Mouse (Mus musculus) lung, adult 2 months (tissue): ENCODE measurements around the gene Tns3. TPM values are rescaled to one million over a fixed set of nuclear protein-coding genes. Genes with fewer than 3 reads are reported as not detected.
"Not testable (repeated sequence)": the region's sequence is repeated elsewhere in the genome, so short reads cannot be mapped to it uniquely, and the experiment has no call there.

ENCODE experiments used
- DNase-seq: peaks from one replicate; pipeline ENCODE4 v3.0.0; 2022
- H3K4me1 ChIP-seq: fragments of 200-500 bp; 2 replicates; pipeline ENCODE4 v1.6.1; 2011; ENCODE audit warnings: low read length; ENCODE audit not compliant: control insufficient read depth, insufficient read depth
- H3K4me3 ChIP-seq: fragments of 200-500 bp; replicated peaks from 2 replicates; pipeline ENCODE3; 2011; ENCODE audit warnings: low read depth, mild to moderate bottlenecking, control low read depth, low read length; ENCODE audit errors: extremely low read depth
- CTCF ChIP-seq: fragments of 200-500 bp; IDR thresholded peaks from 2 replicates; pipeline ENCODE4 v1.5.1; 2011; ENCODE audit warnings: mild to moderate bottlenecking, low read length, control low read depth; ENCODE audit not compliant: insufficient read depth
- POLR2A ChIP-seq: fragments of 200-500 bp; IDR thresholded peaks from 2 replicates; pipeline ENCODE4 v1.6.1; 2011; ENCODE audit warnings: low read depth, mild to moderate bottlenecking, control low read depth, low read length, borderline replicate concordance; ENCODE audit errors: extremely low read depth
- WGBS: fragments of 180-500 bp; shearing (Covaris S2); methylation state at CpG from one replicate; pipeline ENCODE4 v1.1.7; 2018; 5-methylcytosine and 5-hydroxymethylcytosine counted together
- polyA plus RNA-seq: library from polyadenylated mRNA; depleted of rRNA; stranded (reverse); fragments of >200 nt; gene quantifications from 2 replicates; pipeline ENCODE4 v1.2.3, GENCODE M21; 2012

The Tns3 gene
- polyA plus RNA-seq, 1 experiment: 160 TPM

- no peak for DNase-seq
- Histone ChIP-seq H3K4me1 (peaks cover 5% of the 10 kb centered on the region; the same call in 1 of the 2 replicates), H3K4me3 (peak overlapping the region; percentile 54)
- TF ChIP-seq CTCF (no peak), POLR2A (no peak)
- 1% methylated on average over 74 of the region's 74 CpGs for WGBS
Measured at GRCm38 (mm10) chr11:8624179-8624886, 40.0 kb downstream of the Tns3 start.

- DNase-seq: no peak
- TF ChIP-seq CTCF (no peak), POLR2A (no peak)
- Histone ChIP-seq H3K4me1 (peaks cover 5% of the 10 kb centered on the region; the same call in 1 of the 2 replicates), H3K4me3 (peak overlapping the region; percentile 54)
- WGBS: 4% methylated on average over 20 of the region's 20 CpGs
Measured at GRCm38 (mm10) chr11:8623852-8624178, 40.5 kb downstream of the Tns3 start.

- no peak for TF ChIP-seq POLR2A
- TF ChIP-seq CTCF: no peak
- Histone ChIP-seq H3K4me1 (peaks cover 5% of the 10 kb centered on the region; the same call in 1 of the 2 replicates), H3K4me3 (no peak overlapping the region)
- DNase-seq: no peak
- WGBS: 79% methylated on average over 6 of the region's 6 CpGs
Measured at GRCm38 (mm10) chr11:8622668-8623067, 41.7 kb downstream of the Tns3 start.

GRCm38 (mm10) chr11:8619111-8619510 lies 45.2 kb downstream of the Tns3 start:
- WGBS: 78% methylated on average over 7 of the region's 7 CpGs
- not testable (repeated sequence) for DNase-seq

GRCm38 (mm10) chr11:8618301-8618700 lies 46.0 kb downstream of the Tns3 start:
- Histone ChIP-seq H3K4me3 (no peak overlapping the region), H3K4me1 (no peaks in the 10 kb centered on the region; the same call in 1 of the 2 replicates)
- WGBS: 64% methylated on average over 10 of the region's 10 CpGs
- DNase-seq: no peak
- no peak for TF ChIP-seq POLR2A
- TF ChIP-seq CTCF: no peak

More at GRCm38 (mm10) chr11:8619111-8619510, 45.2 kb downstream of the Tns3 start:
- H3K4me3 ChIP-seq, H3K4me1 ChIP-seq: not testable (repeated sequence)

- WGBS: 44% methylated on average over 12 of the region's 12 CpGs
- H3K4me3 ChIP-seq: no peak overlapping the region
- no peak for TF ChIP-seq POLR2A
- no peak for TF ChIP-seq CTCF
- H3K4me1 ChIP-seq: no peaks in the 10 kb centered on the region; the same call in 1 of the 2 replicates
- DNase-seq: no peak
Measured at GRCm38 (mm10) chr11:8615436-8615835, 48.9 kb downstream of the Tns3 start.

- H3K4me3 ChIP-seq: no peak overlapping the region
Measured at GRCm38 (mm10) chr11:8610456-8610855, 53.9 kb downstream of the Tns3 start.

GRCm38 (mm10) chr11:8609873-8610272 lies 54.5 kb downstream of the Tns3 start:
- no peak overlapping the region for H3K4me3 ChIP-seq
- no peaks in the 10 kb centered on the region for H3K4me1 ChIP-seq
- TF ChIP-seq POLR2A (no peak), CTCF (no peak)
- WGBS: 65% methylated on average over 12 of the region's 12 CpGs
- no peak for DNase-seq

More at GRCm38 (mm10) chr11:8610456-8610855, 53.9 kb downstream of the Tns3 start:
- no peaks in the 10 kb centered on the region; the same call in 1 of the 2 replicates for H3K4me1 ChIP-seq
- 54% methylated on average over 7 of the region's 7 CpGs for WGBS
- TF ChIP-seq CTCF: no peak
- no peak for DNase-seq

GRCm38 (mm10) chr11:8607123-8607522 lies 57.2 kb downstream of the Tns3 start:
- TF ChIP-seq CTCF: no peak
- TF ChIP-seq POLR2A: no peak
- WGBS: 100% methylated on average over 1 of the region's 1 CpGs

GRCm38 (mm10) chr11:8604789-8605569 lies 59.4 kb downstream of the Tns3 start:
- DNase-seq: no peak
- Histone ChIP-seq H3K4me1 (no peaks in the 10 kb centered on the region), H3K4me3 (no peak overlapping the region)
- WGBS: 82% methylated on average over 10 of the region's 10 CpGs
- TF ChIP-seq CTCF: no peak
- TF ChIP-seq POLR2A: no peak

More at GRCm38 (mm10) chr11:8607123-8607522, 57.2 kb downstream of the Tns3 start:
- H3K4me3 ChIP-seq: no peak overlapping the region
- H3K4me1 ChIP-seq: no peaks in the 10 kb centered on the region
- no peak for DNase-seq
